Mouse (Mus musculus) large intestine, adult 2 months (tissue): Measurements from ENCODE around the gene Arpc1a. TPM values are rescaled to one million over a fixed set of nuclear protein-coding genes. Genes with fewer than 3 reads are reported as not detected.
"Not testable (repeated sequence)": the region's sequence is repeated elsewhere in the genome, so short reads cannot be mapped to it uniquely, and the experiment has no call there.

Source experiments
- DNase-seq: peaks from one replicate; pipeline ENCODE4 v3.0.0-alpha.2; 2012; ENCODE audit warnings: low read depth, low spot score
- WGBS: fragments of 180-500 bp; shearing (Covaris S2); methylation state at CpG from one replicate; pipeline ENCODE4 v1.1.7; 2018; 5-methylcytosine and 5-hydroxymethylcytosine counted together
- polyA plus RNA-seq: library from polyadenylated mRNA; depleted of rRNA; stranded (reverse); fragments of >200 nt; gene quantifications from 2 replicates; pipeline ENCODE4 v1.2.3, GENCODE M21; 2012; rRNA removed

Gene Arpc1a
- 146 and 160 TPM in 2 replicates for polyA plus RNA-seq

- DNase-seq, result peak; percentile 88
- WGBS, result under 1% methylated on average over 54 of the region's 54 CpGs
These were observed at the start of gene Arpc1a, which contains the start of gene Kpna7 for GRCm38 (mm10) chr5:145083632-145084451. TSS of gene Arpc1a (plus strand) at chr5:145083830. TSS of gene Kpna7 (minus strand) at chr5:145084030.

- DNase-seq, result no peak
- WGBS, result 45% methylated on average over 4 of the region's 4 CpGs
These were observed 42.0 kb upstream of the Arpc1a start for GRCm38 (mm10) chr5:145041628-145042027.

GRCm38 (mm10) chr5:145042690-145043089, 40.9 kb upstream of the Arpc1a start, which contains the start of gene 1700018F24Rik:
TSS of gene 1700018F24Rik (plus strand) at chr5:145042990.
- WGBS, result 42% methylated on average over 3 of the region's 3 CpGs
- DNase-seq, result not testable (repeated sequence)

- WGBS, result 61% methylated on average over 3 of the region's 3 CpGs
- not testable (repeated sequence) for DNase-seq
These were observed 29.4 kb upstream of the Arpc1a start for GRCm38 (mm10) chr5:145054187-145054586.

GRCm38 (mm10) chr5:145057907-145058306, 25.7 kb upstream of the Arpc1a start:
- DNase-seq, result no peak
- 82% methylated on average over 8 of the region's 8 CpGs for WGBS

GRCm38 (mm10) chr5:145058722-145059121, 24.9 kb upstream of the Arpc1a start:
- WGBS, result 93% methylated on average over 7 of the region's 7 CpGs
- DNase-seq, result no peak

GRCm38 (mm10) chr5:145059524-145059923, 24.1 kb upstream of the Arpc1a start:
- no peak for DNase-seq
- WGBS, result 63% methylated on average over 2 of the region's 2 CpGs

- DNase-seq, result no peak
- WGBS, result 92% methylated on average over 1 of the region's 1 CpGs
These were observed 18.8 kb upstream of the Arpc1a start for GRCm38 (mm10) chr5:145064765-145065340.

GRCm38 (mm10) chr5:145068863-145069262, 14.8 kb upstream of the Arpc1a start:
- 20% methylated on average over 3 of the region's 3 CpGs for WGBS
- DNase-seq, result no peak

- 2% methylated on average over 5 of the region's 5 CpGs for WGBS
- DNase-seq, result peak; percentile 55
These were observed 13.9 kb upstream of the Arpc1a start for GRCm38 (mm10) chr5:145069707-145070106.

GRCm38 (mm10) chr5:145071342-145071741, 12.3 kb upstream of the Arpc1a start:
- no peak for DNase-seq
- WGBS, result 49% methylated on average over 6 of the region's 6 CpGs

- WGBS, result 53% methylated on average over 3 of the region's 3 CpGs
- no peak for DNase-seq
These were observed 8.5 kb upstream of the Arpc1a start for GRCm38 (mm10) chr5:145075081-145075480.

- DNase-seq, result no peak
- 70% methylated on average over 10 of the region's 10 CpGs for WGBS
These were observed 1.6 kb upstream of the Arpc1a start for GRCm38 (mm10) chr5:145081866-145082613.

GRCm38 (mm10) chr5:145083201-145083600, 429 bp upstream of the Arpc1a start:
- WGBS, result 44% methylated on average over 6 of the region's 6 CpGs
- DNase-seq, result not testable (repeated sequence)

GRCm38 (mm10) chr5:145084822-145085221, 1.2 kb downstream of the Arpc1a start:
- DNase-seq, result no peak
- 32% methylated on average over 2 of the region's 2 CpGs for WGBS

GRCm38 (mm10) chr5:145088186-145088585, 4.6 kb downstream of the Arpc1a start:
- no peak for DNase-seq
- 98% methylated on average over 2 of the region's 2 CpGs for WGBS

- 56% methylated on average over 3 of the region's 3 CpGs for WGBS
These were observed 6.2 kb downstream of the Arpc1a start for GRCm38 (mm10) chr5:145089878-145090277.

GRCm38 (mm10) chr5:145096195-145096594, 12.6 kb downstream of the Arpc1a start:
- DNase-seq, result no peak
- WGBS, result 76% methylated on average over 4 of the region's 4 CpGs

More at GRCm38 (mm10) chr5:145089878-145090277, 6.2 kb downstream of the Arpc1a start:
- DNase-seq, result no peak

- DNase-seq, result no peak
- 89% methylated on average over 10 of the region's 10 CpGs for WGBS
These were observed 14.8 kb downstream of the Arpc1a start for GRCm38 (mm10) chr5:145098340-145098821.

GRCm38 (mm10) chr5:145100960-145101359, 17.3 kb downstream of the Arpc1a start:
- 95% methylated on average over 9 of the region's 9 CpGs for WGBS

More at GRCm38 (mm10) chr5:145100960-145101359, 17.3 kb downstream of the Arpc1a start:
- DNase-seq, result no peak
